Mouse (Mus musculus) urinary bladder, adult 2 months (tissue): ENCODE data around the gene Cpm. TPM values are rescaled to one million over a fixed set of nuclear protein-coding genes. Genes with fewer than 3 reads are reported as not detected.
"Not testable (repeated sequence)": the region's sequence is repeated elsewhere in the genome, so short reads cannot be mapped to it uniquely, and the experiment has no call there.

Experiments
- DNase-seq: peaks from one replicate; pipeline ENCODE4 v3.0.0; 2022; ENCODE audit warnings: low spot score
- polyA plus RNA-seq: library from polyadenylated mRNA; depleted of rRNA; stranded (reverse); fragments of >200 nt; gene quantifications from 2 replicates; pipeline ENCODE4 v1.2.3, GENCODE M21; 2012

The Cpm gene
- polyA plus RNA-seq, 1 experiment: 4.1 TPM

- DNase-seq: no peak
These were observed 23.7 kb upstream of the Cpm start for GRCm38 (mm10) chr10:117605283-117606243.

- DNase-seq: no peak
These were observed 22.9 kb upstream of the Cpm start for GRCm38 (mm10) chr10:117606423-117606822.

GRCm38 (mm10) chr10:117607051-117607803 lies 22.1 kb upstream of the Cpm start:
- no peak for DNase-seq

GRCm38 (mm10) chr10:117607804-117608279 lies 21.5 kb upstream of the Cpm start:
- DNase-seq: no peak

GRCm38 (mm10) chr10:117608487-117608886 lies 20.8 kb upstream of the Cpm start:
- no peak for DNase-seq

- no peak for DNase-seq
These were observed 20.1 kb upstream of the Cpm start for GRCm38 (mm10) chr10:117608988-117609809.

- no peak for DNase-seq
These were observed 19.6 kb upstream of the Cpm start for GRCm38 (mm10) chr10:117609810-117610090.

- no peak for DNase-seq
These were observed 19.0 kb upstream of the Cpm start for GRCm38 (mm10) chr10:117610160-117610764.

GRCm38 (mm10) chr10:117610794-117611384 lies 18.4 kb upstream of the Cpm start:
- DNase-seq: no peak

GRCm38 (mm10) chr10:117611503-117611902 lies 17.8 kb upstream of the Cpm start:
- DNase-seq: no peak

GRCm38 (mm10) chr10:117611976-117612375 lies 17.3 kb upstream of the Cpm start:
- DNase-seq: no peak

- DNase-seq: no peak
These were observed 16.4 kb upstream of the Cpm start for GRCm38 (mm10) chr10:117612621-117613584.

GRCm38 (mm10) chr10:117613960-117614359 lies 15.3 kb upstream of the Cpm start:
- DNase-seq: no peak

- no peak for DNase-seq
These were observed 14.9 kb upstream of the Cpm start for GRCm38 (mm10) chr10:117614387-117614786.

GRCm38 (mm10) chr10:117615239-117615638 lies 14.1 kb upstream of the Cpm start:
- no peak for DNase-seq

- DNase-seq: no peak
These were observed 13.6 kb upstream of the Cpm start for GRCm38 (mm10) chr10:117615746-117616145.

GRCm38 (mm10) chr10:117616191-117616680 lies 13.1 kb upstream of the Cpm start:
- DNase-seq: no peak

- not testable (repeated sequence) for DNase-seq
These were observed 12.5 kb upstream of the Cpm start for GRCm38 (mm10) chr10:117616765-117617164.

- no peak for DNase-seq
These were observed 11.5 kb upstream of the Cpm start for GRCm38 (mm10) chr10:117617568-117618345.
